Mouse (Mus musculus): ENCODE data around the gene Krt81. TPM values are rescaled to one million over a fixed set of nuclear protein-coding genes. Genes with fewer than 3 reads are reported as not detected.

Krt81 gene
- polyA plus RNA-seq (2015; fragmentation: Nextera tagmentation; extraction: Ambion mirVana) = not detected in 2 replicates

GRCm38 (mm10) chr15:101463651-101464050 is at the start of gene Krt81:
TSS of gene Krt81 (minus strand) at chr15:101463751.

GRCm38 (mm10) chr15:101491431-101491830 is 27.9 kb upstream of the Krt81 start, which contains the start of gene Krt83:
TSS of gene Krt83 (minus strand) at chr15:101491512.

GRCm38 (mm10) chr15:101472952-101473528 is 9.5 kb upstream of the Krt81 start, which contains the start of gene Krt86:
TSS of gene Krt86 (plus strand) at chr15:101473478.

GRCm38 (mm10) chr15:101447444-101447843 is 16.1 kb downstream of the Krt81 start, which contains the start of gene Krt88:
TSS of gene Krt88 (plus strand) at chr15:101447744.

DNA sequence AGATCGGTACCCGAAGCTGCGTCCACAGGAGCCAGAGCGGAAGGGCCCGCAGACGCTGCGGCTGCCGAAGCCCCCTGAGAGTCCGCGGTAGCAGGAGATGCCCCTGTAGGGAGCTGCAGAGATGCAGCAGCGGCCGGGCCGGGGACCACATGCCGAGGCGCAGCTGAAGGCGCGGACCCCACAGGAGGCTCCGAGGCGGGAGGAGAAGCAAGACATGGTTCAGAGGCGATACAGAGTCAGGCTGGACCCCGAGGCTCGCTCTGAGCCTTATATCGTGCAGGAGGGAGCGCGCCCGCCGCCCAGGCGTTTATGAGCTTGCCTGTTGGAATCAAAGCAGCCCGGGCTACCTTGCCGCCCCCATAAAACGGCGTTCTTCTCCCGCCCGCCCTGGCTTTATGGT is 25.0 kb downstream of the Krt81 start, which contains the start of gene Krt87:
TSS of gene Krt87 (minus strand) at position 250 of the 400 bp plus-strand sequence.

DNA sequence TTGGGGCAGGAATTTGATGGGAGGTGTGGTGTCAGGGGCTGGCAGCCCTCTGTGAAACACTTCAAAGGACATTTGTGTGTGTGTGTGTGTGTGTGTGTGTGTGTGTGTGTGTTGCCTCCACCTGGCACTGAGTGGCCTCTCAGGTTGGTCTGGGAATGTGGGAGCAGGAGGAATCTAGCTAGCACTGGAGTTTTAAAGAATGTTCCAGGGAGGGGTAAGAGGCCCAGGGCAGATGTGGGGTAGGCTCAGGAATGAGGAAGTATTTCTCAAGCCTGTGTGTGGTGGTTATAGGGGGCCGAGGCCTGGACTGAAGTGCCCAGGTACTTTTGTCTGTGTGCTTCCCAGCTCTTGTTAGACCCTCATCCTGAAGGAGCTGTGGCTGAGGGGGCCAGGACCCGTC is 52.8 kb downstream of the Krt81 start, which contains the start of gene Krt7:
TSS of gene Krt7 (plus strand) at position 269 of the 400 bp plus-strand sequence.

Other genes with a start within 250 kb of the Krt81 start
- gene Grasp, start 239.6 kb downstream of the Krt81 start, polyA plus RNA-seq (2015; fragmentation: Nextera tagmentation; extraction: Ambion mirVana) = 1.0 and 1.8 TPM in 2 replicates
- gene Nr4a1, start 209.5 kb downstream of the Krt81 start, polyA plus RNA-seq (2015; fragmentation: Nextera tagmentation; extraction: Ambion mirVana) = 4.1 and 4.2 TPM in 2 replicates
- 41.2 and 46.5 TPM in 2 replicates for gene Atg101, start 179.5 kb downstream of the Krt81 start, polyA plus RNA-seq (2015; fragmentation: Nextera tagmentation; extraction: Ambion mirVana)
- 4.9 and 7.6 TPM in 2 replicates for gene 6030408B16Rik, start 170.5 kb downstream of the Krt81 start, polyA plus RNA-seq (2015; fragmentation: Nextera tagmentation; extraction: Ambion mirVana)
- 1.0 and 1.7 TPM in 2 replicates for gene Krt80, start 93.6 kb downstream of the Krt81 start, polyA plus RNA-seq (2015; fragmentation: Nextera tagmentation; extraction: Ambion mirVana)
- 19.1 and 21.2 TPM in 2 replicates for gene Krt7, start 52.7 kb downstream of the Krt81 start, polyA plus RNA-seq (2015; fragmentation: Nextera tagmentation; extraction: Ambion mirVana)
- 0.05 and 0.34 TPM in 2 replicates for gene Krt87, start 24.9 kb downstream of the Krt81 start, polyA plus RNA-seq (2015; fragmentation: Nextera tagmentation; extraction: Ambion mirVana)
- not detected in 2 replicates for gene Krt88, start 16.0 kb downstream of the Krt81 start, polyA plus RNA-seq (2015; fragmentation: Nextera tagmentation; extraction: Ambion mirVana)
- 0.12 and 0.25 TPM in 2 replicates for gene Krt86, start 9.7 kb upstream of the Krt81 start, polyA plus RNA-seq (2015; fragmentation: Nextera tagmentation; extraction: Ambion mirVana)
- gene Krt83, start 27.8 kb upstream of the Krt81 start, polyA plus RNA-seq (2015; fragmentation: Nextera tagmentation; extraction: Ambion mirVana) = 1.3 and 1.7 TPM in 2 replicates
- not detected in 2 replicates for gene Gm49425, start 53.5 kb upstream of the Krt81 start, polyA plus RNA-seq (2015; fragmentation: Nextera tagmentation; extraction: Ambion mirVana)
- not detected in 2 replicates for gene Krt84, start 69.1 kb upstream of the Krt81 start, polyA plus RNA-seq (2015; fragmentation: Nextera tagmentation; extraction: Ambion mirVana)
- not detected in 2 replicates for gene Krt82, start 86.9 kb upstream of the Krt81 start, polyA plus RNA-seq (2015; fragmentation: Nextera tagmentation; extraction: Ambion mirVana)
- not detected in 2 replicates for gene Krt90, start 99.2 kb upstream of the Krt81 start, polyA plus RNA-seq (2015; fragmentation: Nextera tagmentation; extraction: Ambion mirVana)
- gene Krt75, start 110.2 kb upstream of the Krt81 start, polyA plus RNA-seq (2015; fragmentation: Nextera tagmentation; extraction: Ambion mirVana) = not detected in 2 replicates
- not detected in 2 replicates for gene Gm5414, start 164.4 kb upstream of the Krt81 start, polyA plus RNA-seq (2015; fragmentation: Nextera tagmentation; extraction: Ambion mirVana)
- not detected in 2 replicates for gene Gm5478, start 183.6 kb upstream of the Krt81 start, polyA plus RNA-seq (2015; fragmentation: Nextera tagmentation; extraction: Ambion mirVana)
- 0.06 TPM in 2 replicates for gene Krt6b, start 216.5 kb upstream of the Krt81 start, polyA plus RNA-seq (2015; fragmentation: Nextera tagmentation; extraction: Ambion mirVana)
- 0.14 TPM in 1 of 2 replicates, not detected in the other for gene Krt6a, start 230.6 kb upstream of the Krt81 start, polyA plus RNA-seq (2015; fragmentation: Nextera tagmentation; extraction: Ambion mirVana)
- gene Krt5, start 249.1 kb upstream of the Krt81 start, polyA plus RNA-seq (2015; fragmentation: Nextera tagmentation; extraction: Ambion mirVana) = 0.06 and 0.11 TPM in 2 replicates

All from spleen, postnatal 0 days (tissue).